Mouse (Mus musculus) erythroblast, embryonic 14.5 days (primary cell): ENCODE measurements around the gene Myrf.

Experiments used
- GATA1 ChIP-seq: IDR thresholded peaks from 2 replicates; pipeline ENCODE4 v1.6.1; 2012; ENCODE audit warnings: low read length, inconsistent platforms, mixed read lengths
- TAL1 ChIP-seq: IDR thresholded peaks from 3 replicates; pipeline ENCODE4 v1.6.1; 2012; ENCODE audit warnings: low read length, inconsistent platforms, mixed read lengths

DNA sequence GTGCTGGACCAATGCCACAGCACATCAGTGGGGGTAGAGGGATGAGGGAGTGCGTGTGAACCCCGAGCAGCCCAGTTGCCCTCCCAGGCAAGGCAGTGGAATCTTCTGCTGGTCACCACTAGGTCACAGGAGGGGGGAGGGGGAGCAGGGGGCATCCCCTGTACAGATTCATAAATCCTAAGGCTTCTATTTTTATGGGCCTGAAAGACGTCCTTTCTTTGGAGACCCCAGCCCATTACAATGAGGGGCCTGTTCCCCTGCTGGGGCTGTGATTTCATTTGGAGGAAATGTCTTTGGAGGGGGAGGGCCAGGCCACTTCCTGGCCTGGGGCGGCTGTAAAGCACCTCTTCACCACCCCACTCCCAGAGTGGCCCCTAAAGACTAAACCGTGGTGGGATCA lies 33.5 kb upstream of the Myrf start:
- TF ChIP-seq GATA1 (no peak), TAL1 (no peak)
